Mouse (Mus musculus) liver (tissue): ENCODE results near the gene Dot1l.
"Not testable (repeated sequence)": the region's sequence is repeated elsewhere in the genome, so short reads cannot be mapped to it uniquely, and the experiment has no call there.

Experiments used
- DNase-seq: peaks from one replicate; pipeline ENCODE4 v3.0.0-alpha.2; 2020; ENCODE audit warnings: mixed read lengths

Dot1l gene

GRCm38 (mm10) chr10:80812391-80813041 lies 57.5 kb downstream of the Dot1l start:
- no peak for DNase-seq

DNA sequence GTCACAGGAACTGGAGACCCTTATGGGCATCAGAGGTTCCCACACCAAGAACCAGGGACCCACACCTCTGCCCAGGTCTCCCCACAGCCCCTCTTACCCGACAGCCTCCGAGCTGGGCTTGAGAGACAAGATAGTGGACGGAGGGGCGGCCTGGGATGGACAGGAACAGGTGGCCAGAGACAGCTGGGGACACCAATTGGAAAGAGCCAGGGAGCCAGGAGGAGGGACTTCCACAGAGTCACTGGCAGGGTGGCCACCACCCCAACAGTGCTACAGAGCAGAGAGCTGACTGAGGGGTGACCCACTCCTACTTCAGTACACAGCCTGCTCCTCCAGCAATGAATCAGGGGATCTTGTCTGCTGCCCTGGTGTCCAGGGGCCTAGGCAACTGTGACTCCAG lies 58.4 kb downstream of the Dot1l start, which contains the start of gene Jsrp1:
Gene Jsrp1 (minus strand): TSS at position 133 of the 400 bp plus-strand sequence.
- no peak for DNase-seq

GRCm38 (mm10) chr10:80814800-80815199 lies 59.8 kb downstream of the Dot1l start:
- DNase-seq, result no peak

DNA sequence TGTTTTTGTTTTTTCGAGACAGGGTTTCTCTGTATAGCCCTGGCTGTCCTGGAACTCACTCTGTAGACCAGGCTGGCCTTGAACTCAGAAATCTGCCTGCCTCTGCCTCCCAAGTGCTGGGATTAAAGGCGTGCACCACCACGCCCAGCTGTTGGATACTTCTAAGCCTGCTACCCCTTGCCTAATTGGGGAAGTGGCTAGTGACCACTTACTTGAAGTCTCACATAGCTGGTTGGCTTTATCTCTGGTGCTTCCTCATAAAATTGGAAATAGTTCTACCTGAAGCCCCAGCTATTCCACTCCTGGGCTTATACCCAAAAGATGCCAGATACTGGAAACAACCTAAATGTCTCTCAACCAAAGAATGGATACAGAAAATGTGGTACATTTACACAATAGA lies 61.3 kb downstream of the Dot1l start:
- not testable (repeated sequence) for DNase-seq

- no peak for DNase-seq
Measured at GRCm38 (mm10) chr10:80817164-80817563, 62.2 kb downstream of the Dot1l start.

DNA sequence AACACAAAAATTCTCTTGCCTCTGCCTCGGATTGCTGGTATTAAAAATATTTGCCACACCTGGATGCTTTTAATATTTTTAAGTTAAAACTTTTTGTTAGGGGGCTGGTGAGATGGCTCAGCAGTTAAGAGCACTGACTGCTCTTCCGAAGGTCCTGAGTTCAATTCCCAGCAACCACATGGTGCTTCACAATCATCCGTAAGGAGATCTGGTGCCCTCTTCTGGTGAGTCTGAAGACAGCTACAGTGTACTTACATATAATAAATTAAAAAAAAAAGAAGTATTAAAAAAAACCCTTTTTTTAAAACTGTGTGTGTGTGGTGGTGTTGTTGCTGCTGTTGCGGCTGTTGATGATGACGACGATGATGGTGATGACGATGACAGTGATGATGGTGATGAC lies 62.9 kb downstream of the Dot1l start:
- DNase-seq, result not testable (repeated sequence)

GRCm38 (mm10) chr10:80818599-80819281 lies 63.7 kb downstream of the Dot1l start:
- peak; percentile 92 for DNase-seq

GRCm38 (mm10) chr10:80819406-80819805 lies 64.4 kb downstream of the Dot1l start:
- peak; percentile 35 for DNase-seq

GRCm38 (mm10) chr10:80821991-80822390 lies 67.0 kb downstream of the Dot1l start:
- DNase-seq, result peak; percentile 40

GRCm38 (mm10) chr10:80822528-80822927 lies 67.5 kb downstream of the Dot1l start:
- DNase-seq, result peak; percentile 78

- DNase-seq, result no peak
Measured at GRCm38 (mm10) chr10:80823316-80823715, 68.3 kb downstream of the Dot1l start.

GRCm38 (mm10) chr10:80823847-80824643 lies 69.0 kb downstream of the Dot1l start:
- DNase-seq, result peak; percentile 54

DNA sequence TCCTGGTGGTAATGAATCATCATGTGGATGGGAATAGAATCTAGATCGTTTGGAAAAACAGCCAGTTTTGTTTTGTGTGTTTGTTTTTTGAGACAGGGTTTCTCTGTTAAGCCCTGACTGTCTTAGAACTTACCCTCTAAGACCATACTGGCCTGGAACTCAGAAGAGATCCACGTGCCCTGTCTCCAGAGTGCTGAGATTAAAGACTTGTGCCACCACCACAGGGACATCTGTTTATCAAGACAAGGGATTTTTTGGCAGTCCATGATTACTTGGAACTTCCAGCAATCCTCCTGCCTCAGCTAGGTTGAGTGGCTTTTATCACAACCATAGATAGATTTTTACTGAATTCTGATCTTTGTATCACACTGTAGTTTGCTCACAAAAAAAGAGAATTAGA lies 69.8 kb downstream of the Dot1l start:
- no peak for DNase-seq

- DNase-seq, result peak; percentile 98
Measured at GRCm38 (mm10) chr10:80826151-80827062, 71.4 kb downstream of the Dot1l start, which contains the start of gene Oaz1. Gene Oaz1, plus strand, starts transcription at chr10:80826656.

GRCm38 (mm10) chr10:80827063-80827869 lies 72.3 kb downstream of the Dot1l start:
- no peak for DNase-seq

- DNase-seq, result no peak
Measured at GRCm38 (mm10) chr10:80827870-80828420, 72.9 kb downstream of the Dot1l start.

DNA sequence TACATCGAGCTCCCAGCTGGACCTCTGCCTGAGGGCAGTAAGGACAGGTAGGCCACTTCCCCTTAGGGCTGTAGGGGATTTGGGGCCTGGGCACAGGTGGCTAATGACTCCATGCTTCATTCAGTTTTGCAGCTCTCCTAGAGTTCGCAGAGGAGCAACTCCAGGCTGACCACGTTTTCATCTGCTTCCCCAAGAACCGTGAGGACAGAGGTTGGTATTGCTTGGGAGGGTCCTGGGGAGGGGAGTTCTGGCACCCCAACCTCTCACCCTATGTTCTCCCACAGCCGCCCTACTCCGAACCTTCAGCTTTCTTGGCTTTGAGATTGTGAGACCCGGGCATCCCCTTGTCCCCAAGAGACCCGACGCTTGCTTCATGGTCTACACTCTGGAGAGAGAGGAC lies 73.6 kb downstream of the Dot1l start:
- DNase-seq, result not testable (repeated sequence)

GRCm38 (mm10) chr10:80829359-80830278 lies 74.6 kb downstream of the Dot1l start:
- no peak for DNase-seq

DNA sequence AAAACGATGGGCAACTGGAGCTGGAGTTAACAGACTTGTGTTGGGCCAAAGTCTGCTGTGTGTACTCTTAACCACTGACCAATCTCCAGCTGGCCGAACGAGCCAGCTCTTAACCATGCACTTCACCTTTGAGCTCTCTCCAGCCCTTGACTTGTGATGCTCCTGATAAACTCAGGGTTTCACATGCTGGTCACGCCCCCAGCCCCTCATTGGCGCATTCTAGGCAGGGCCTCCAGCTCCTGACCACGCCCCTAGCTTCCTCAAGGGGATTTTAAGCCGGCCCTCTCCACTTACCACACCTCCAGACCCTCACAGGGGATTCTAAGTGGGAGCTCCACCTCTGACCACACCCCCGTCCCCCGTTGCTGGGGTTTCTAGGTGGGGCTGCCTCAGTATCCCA lies 76.1 kb downstream of the Dot1l start:
- peak; percentile 84 for DNase-seq

- DNase-seq, result no peak
Measured at GRCm38 (mm10) chr10:80832818-80833217, 77.8 kb downstream of the Dot1l start.
